Mouse (Mus musculus) thymus, postnatal 14 days (tissue): ENCODE measurements at regions not wholly inside any gene's neighbourhood (a gene's known extent, or its start where the extent isn't known, plus 50 kb on each side); places are given as distances from the start of the nearest gene placed in this dataset.

ENCODE experiments used
- DNase-seq: peaks from one replicate; pipeline ENCODE4 v3.0.0; 2021

DNA sequence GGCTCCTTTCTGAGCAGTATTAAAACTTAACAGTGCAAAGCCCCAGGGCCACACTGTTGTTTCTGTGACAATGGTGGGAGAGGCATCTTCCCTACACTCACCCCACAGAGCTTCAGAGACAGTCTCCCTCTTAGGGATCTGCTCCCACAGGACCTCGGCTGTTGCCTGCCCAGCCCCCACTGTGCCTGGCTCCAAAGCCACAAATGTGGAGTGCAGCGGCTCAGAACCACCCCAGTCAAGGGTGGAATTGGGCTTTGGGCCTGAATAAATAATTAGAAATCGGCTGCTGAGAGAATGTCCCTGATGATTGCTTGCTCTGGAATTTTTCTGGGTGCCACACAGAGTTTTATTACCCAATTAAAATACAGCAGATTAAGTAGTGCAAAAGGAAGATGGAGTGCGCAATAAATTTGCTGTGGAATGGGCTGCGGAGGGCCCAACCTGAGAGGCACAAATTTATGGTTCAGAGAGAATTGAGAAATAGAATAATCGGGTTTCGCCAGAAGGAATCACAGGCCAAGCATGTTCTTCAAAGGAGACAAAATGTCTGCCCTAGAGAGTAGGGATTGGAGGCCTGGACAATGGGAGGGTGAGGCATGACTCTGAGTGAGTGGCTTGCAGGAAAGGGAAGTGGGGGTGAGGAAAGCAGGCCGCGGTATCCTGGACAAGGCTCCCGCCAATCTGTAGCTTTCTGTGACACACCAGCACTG lies 56.4 kb downstream of the Cd24a start:
- DNase-seq, result no peak

DNA sequence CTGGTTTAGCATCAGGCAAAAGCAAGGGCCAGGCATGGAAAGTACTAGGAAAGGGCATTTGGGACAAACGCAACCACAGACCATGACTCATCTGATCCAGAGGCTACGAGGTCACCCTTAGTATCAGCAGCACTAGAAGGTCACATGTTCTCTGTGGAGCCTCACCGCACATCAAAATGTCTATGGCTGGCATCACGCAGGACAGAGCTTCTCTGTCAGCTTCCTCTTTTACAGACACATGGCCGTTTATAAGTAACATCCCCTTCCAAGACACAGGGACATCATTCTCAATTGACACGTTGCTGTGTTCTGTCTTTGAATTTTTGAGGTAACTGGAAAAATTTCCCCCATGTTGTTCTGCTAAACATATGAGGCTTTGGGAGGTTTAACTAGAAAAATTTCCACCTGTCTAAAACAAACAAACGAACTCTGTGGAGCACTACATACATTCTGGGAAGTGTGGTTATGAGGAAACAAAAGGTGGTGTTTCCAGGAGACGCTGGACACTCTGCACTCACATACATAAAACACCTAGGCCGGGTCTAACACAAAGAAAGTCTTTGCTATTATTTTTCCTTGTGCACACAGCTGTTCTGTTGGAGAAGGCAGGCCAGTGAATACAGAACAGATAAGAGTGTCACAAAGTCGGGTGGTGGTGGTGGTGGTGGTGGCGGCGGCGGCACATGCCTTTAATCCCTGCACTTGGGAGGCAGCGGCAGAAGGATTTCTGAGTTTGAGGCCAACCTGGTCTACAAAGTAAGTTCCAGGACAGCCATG lies 63.3 kb downstream of the Cd24a start:
- no peak for DNase-seq

DNA sequence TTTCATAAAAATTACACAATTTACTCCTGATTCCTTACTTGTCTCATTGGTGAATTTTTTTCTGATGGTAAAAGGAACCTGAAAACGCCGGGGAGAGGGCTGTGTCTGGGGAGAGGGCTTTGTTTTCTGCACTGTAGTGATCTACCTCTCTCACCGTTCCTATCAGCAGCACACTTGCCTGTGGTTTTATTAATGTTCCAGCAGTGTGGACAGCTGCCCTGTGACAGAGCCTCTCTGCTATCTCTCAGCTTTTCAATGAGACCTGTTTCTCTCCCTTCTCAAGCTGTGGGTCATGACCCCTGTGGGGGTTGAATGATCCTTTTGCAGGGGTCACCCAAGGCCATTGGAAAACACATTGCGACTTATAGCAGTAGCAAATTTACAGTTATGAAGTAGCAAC lies 68.2 kb downstream of the Cd24a start:
- DNase-seq, result no peak

DNA sequence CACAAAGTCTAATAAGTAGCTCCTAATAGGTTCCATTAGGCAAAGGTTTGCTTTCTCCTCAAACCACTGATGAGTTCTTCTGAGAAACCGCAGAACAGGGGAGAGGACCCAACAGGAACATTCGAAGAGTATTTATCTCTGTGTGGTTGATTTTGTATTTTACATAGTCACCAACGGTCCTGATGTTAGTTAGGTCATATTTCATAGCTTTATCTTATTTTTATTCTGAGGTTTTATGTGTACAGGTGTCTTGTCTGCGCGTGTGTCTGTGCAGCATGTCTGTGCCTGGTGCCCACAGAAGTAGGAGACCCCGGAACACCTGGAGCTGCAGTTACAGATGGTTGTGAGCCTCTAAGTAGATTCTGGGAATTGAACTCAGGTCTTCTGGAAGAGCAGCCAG lies 68.9 kb downstream of the Cd24a start:
- peak; percentile 21 for DNase-seq

DNA sequence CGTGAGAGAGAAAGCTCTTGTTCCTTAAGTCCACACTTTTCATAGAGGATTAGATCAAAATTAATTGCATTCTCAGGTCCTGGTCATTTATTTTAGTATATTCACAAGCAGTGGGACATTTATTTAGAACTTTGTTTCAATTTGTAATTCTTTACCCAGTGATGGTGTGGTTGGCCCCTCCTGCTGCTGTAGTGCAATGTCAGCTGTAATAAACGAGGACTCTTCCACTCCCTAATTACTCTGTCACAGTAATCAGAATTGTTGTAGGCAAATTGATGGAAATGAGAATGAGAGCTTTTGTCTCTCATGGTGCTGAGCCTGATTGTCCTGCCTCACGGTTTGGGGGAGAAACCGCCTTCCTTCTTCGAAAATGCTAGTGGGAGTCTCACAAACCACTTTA lies 70.1 kb downstream of the Cd24a start:
- DNase-seq, result no peak

DNA sequence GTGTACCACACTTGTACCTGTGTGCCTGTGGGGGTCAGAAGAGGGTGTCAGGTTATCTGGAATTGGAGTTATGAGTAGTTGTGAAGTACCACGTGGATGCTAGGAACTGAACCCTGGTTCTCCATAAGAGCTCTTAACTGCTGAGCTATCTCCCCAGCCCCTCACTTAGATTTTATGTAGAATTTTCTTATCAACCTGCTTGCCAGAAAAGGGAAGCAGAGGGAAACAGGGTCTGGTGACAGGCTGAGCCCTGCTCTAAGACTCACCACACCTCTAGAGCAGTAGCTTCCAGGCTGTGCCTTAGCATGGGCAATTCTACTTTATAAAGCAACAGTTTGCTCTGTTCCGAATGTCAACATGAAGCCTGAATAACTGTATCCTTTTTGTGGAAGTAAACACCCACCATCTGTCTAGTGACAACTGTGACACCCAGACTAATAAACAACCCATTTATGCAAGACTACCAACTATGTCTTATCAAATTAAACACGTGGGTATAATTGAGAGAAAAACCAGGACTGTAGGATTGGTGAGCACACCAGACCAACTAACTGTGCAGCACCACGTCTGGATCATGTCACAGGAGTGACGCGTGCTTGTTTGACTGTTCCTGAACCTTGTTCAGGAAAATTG lies 70.8 kb downstream of the Cd24a start:
- DNase-seq, result no peak

DNA sequence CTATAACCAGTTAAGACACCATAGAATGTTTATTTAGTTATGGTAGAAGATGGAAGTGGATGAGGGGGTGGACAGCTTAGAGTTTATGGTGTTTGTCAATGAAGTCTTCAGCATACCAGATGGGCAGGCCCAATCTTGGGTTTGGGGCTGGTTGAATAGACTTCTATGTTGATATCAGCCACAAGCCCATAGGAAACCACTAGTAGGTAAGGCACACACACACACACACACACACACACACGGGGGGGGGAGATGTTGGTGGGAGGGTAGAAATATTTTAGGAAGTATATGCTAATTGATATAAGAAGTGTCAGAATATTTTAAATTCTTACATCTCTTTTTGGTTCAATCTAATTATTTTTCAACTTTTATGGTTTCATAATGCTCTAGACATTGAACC lies 72.4 kb downstream of the Cd24a start:
- DNase-seq, result no peak

DNA sequence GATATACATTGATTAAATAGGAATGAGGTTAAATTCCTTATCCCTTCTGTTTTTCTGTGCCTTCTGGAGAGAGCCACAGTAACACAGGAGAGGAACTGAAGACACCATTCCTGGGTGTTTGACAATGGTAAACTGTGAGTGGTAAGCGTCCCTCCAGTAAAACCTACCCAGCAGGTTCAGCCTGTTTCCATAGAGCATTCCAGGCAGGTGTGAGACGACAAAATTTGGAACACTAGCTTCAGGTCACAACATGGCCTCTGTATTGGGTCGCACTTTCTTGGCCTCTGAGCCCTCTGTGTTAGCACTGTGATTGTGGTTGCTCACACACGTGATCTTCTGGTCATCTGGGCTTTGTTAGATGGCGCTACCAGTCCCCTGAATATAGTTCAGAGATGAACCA lies 73.4 kb downstream of the Cd24a start:
- no peak for DNase-seq

DNA sequence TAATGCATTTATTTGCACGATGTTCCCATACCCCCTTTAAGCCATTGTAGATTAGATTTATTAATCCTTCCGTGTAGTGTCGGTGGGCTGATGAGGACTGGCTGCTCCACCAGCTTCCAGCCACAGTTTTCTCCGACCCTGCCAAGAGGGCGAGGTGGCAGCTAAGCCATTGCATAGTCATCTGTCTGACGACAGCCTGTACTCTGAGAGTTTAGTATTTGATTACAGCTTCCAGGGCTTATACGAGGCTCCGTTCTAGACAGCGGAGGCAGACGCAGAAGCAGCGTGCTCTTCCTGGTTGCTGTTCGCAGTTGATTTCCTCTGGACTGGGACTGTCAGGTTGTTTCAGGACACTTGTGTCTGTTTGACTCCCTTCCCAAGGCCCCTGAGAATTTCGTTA lies 73.8 kb downstream of the Cd24a start:
- no peak for DNase-seq

DNA sequence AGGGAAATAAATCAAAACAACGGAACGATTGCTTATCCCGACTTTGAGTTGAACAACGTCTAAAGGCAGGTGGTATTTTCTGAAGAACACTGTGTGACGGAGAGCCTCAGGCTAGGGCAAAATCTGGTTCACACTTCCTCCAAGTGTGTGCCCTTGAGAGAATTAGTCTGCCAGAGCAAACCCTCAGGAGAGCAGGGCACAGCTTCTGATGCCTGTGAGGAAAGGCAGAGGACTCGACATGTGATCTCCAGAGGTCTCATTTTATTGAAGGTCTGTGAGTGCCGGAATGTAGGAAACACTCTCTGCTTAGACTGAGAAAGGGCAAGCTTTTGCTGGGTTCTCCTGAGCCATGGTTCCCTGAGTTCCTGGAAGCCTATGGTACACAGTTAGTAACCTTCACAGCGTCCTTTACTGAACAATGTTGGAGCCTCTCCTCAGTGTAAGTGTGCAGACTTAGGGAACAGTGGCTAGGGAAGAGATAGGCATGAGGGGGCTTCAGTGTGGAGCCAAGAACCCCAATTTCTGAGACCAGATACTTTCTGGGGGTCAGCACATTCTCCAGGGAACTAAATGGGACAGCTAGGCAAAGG lies 77.1 kb downstream of the Cd24a start:
- no peak for DNase-seq

DNA sequence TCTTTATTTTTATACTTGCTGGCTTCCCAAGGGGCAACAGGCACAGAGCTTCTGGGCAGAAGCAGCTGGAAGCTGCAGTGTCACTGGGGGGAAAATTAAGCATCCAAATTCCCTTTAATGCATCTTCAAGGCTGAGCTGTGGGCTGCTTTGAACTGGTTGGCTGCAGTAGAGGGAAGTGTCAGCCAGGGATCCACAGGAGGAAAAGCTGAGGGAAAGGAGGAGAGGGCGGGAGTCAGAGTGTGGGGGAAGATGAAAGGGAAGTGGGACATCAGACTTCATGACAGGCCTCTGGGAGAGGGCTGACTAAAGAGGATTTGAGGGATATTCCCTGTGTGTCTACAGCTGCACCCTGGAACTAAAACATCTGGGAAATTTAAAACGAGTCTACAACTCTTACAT lies 77.6 kb downstream of the Cd24a start:
- no peak for DNase-seq

DNA sequence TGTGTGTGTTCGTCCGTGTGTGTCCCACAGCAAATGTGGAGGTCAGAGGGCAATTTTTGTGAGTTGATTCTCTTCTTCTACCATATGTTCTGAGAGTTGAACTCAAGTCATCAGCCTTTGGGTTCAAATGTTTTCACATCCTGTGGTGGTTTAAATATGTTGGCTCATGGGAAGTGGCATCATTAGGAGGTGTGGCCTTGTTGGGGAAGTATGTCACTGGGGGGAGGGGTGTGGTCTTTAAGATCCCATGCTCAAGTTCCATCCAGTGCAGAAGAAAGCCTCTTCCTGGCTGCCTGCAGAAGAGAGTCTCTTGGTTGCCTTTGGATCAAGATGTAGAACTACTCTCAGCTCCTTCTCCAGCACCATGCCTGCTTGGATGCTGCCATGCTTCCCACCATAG lies 78.1 kb downstream of the Cd24a start:
- DNase-seq, result no peak

DNA sequence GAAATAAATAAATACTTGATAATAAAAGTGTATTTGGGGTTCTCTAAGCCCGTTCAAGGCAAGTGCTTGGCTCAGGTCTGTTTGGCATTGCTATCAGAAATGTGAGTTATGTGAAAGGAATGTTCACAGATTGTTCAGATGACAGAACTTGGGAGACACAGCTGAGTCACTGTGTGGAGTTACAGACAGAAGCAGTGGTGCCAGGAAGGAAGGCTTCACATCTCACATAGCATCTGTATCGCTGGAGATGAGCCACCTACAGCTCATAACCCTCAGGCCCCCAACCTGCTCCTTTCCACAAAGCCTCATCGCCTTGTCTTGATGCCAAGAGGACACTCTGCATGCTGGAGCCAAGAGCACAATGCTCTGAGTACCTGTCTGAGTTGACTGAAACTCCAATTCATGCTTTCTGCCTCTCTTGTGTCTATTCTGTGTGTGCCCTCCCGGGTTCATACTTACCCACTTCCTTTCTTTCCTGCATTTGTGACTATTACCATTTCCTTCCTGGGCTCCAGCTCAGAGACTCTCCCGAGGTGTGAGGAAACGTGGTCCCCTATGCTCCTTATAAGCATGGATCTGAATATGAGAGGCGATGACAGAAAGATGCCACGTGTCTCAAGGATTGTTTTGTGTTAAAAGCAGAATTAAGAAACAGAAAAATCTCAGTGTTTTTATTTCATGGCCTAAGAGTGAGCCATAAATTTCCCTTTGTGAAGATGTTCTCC lies 79.6 kb downstream of the Cd24a start:
- DNase-seq, result no peak

DNA sequence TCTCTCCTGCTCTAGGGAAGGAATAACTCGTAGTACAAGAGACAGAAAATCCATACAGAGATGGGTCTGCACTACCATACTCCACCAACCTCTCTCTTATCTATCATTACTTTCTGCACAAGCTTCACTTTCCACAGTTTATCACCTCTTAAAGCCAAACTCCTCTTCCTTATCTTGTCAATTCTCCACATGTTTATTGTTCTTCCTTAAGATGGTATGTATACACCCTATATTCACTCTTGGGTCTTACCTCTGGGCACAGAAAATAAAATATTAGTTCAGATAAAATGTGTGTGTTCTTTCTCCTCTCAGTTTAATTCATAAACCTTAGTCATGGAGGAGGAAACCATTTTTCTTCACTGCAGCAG lies 80.1 kb downstream of the Cd24a start:
- DNase-seq, result no peak

DNA sequence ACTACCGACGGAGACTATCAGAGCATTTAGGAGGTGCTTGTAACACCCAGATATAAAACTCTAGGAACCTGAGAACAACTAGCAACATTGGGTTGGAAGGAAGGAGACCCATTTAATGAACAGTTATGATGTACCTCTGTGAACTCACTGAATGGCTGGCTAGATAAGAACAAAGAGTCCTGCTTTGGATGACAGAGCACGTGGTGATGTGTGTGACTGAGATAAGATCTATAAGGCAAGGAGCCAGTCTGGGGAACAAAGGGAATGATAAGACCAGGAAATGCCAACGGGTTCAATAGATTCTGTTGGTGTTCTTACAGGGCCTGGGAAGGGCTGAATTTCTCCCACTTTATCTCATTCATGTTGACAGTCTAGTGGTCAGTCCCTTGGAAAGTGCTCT lies 86.8 kb downstream of the Cd24a start:
- DNase-seq, result no peak

DNA sequence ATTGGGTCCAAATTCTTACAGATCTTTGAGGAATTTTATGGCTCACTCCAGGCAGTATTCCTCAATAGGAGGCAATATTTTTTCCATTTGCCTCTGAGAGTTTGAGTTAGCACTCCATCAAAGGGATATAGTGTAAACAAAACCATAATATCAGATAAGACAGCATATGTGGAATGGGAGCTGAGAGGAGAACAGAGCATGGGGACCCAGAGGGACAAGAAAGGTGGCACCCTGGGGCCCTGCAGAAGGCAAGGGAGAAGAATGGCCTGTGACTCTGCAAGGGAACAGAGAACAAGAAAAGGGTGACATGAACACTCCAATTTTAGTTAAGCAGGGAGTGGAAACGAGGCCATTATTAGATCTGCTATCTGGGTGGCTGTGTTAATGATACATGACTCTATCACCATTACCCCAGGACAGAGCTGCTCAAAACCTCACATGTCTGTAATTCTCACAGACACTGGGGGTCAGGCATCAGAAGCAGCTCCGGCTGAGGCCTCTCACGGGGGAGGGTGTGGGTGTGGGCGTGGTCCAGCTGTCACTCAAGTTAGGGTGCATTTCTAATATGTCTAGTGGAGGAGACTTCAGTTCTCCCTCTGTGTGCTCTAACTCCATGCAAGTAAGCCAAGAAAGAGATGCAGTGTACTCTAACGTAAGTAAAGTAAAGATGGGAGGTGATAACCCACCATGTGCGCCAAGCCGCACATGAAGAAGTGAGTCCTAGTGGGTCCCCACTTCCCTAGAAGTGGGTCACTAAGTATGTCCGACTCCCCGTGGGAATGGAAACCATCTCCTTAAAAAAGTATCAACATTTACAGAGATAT lies 88.4 kb downstream of the Cd24a start:
- DNase-seq, result no peak

DNA sequence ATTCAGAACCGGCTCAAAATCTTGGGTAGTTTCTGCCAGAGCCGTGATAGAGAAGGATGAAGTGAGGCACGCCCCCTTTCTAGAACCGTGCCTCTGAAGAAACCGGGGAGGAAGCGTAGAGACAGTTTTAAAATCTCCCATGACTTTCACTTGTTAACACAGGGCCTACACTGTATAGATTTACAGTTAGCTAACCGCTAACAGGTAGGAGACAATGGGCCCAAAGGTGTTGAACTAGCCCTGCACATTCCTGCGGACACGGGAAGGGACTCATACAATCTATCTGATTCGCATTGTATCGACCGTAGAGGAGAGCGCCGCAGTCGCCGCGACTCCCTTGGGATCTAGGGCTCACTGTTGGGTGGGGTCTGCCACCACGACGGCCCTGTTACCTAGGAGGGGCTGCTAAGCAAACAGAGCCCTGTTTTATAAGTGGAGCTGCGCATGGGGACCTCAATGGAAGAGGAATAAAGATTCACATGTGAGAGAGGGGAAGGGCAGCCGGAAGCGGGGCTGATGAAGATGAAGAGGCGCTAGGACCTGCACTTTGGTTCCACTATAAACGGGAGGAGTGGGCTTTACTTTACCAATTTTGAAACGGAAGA lies 89.1 kb downstream of the Cd24a start:
- DNase-seq, result no peak

DNA sequence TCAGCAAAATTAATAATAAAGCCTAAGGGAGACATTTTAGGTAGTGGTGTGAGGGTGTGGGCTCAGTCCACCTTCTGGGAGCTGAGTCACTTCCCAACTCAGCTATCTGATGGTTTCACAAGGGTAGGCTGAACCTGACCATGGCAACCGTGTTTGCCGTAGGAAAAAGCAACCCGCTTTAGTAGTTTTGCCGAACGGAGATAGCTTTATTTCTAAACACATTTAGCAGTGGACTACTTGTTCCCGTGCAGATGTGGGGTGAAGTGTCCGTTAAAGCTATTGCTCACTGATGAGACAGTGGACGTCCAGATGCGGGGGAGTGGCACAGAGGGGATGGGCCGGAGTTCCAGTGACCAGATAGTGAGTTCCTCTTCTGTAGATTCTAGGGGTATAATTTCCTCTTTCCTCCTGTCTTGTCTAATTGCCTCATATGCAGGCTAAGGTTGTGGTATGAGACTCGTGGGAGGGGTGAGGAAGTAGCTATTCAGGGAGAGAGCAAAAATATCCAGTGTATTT lies 89.7 kb downstream of the Cd24a start:
- DNase-seq, result no peak

DNA sequence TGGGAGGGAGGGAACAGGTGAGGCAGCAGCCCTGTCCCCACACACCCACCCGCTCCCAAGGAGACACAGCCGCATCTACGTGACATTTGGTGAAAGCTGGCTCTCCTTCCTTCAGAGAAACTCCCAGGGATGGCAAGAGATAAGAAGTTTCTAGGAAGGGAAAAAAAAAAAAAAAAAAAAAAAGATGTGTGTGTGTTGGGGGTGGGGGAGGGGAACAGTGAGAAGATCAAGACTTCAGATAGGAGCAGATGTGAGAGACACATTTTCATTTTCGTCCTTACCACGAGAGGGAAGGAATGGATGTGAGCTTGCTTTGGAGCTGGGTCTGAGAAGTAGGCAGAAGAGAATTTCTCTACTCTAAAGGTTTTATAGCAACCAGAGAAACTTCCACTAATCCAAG lies 91.4 kb downstream of the Cd24a start:
- no peak for DNase-seq

DNA sequence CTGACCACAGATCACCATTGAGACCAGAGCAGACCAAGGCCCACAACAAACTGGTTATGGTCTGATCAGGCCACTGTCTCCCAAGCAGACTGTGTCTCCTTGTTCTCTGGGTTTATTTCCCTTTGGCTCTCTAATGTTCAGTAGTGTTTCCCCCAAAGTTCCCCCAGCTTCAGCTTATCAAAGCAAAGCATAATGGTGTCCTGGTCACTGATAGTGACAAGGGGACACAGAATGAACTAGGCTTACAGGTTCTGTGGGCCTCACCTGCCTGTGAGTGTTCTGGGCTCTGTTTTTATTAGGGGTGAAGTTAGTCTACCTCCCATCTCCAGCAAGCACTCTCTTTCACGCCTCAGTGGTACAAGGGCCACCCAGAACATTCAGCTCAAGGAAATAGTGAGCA lies 92.7 kb downstream of the Cd24a start:
- DNase-seq, result no peak

DNA sequence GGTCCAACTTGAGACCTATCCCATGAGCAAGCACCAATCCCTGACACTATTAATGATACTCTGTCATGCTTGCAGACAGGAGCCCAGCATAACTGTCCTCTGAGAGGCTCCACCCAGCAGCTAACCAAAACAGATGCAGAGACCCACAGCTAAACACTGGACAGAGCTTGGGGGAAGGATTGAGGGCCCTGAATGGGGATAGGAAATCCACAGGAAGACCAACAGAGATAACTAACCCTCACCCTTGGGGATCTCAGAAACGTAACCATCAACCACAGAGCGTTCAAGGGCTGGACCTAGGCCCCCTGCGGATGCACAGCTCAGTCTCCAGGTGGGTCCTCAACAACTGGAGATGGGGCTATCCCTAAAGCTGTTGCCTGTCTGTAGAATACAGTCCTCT lies 93.7 kb downstream of the Cd24a start:
- DNase-seq, result no peak

DNA sequence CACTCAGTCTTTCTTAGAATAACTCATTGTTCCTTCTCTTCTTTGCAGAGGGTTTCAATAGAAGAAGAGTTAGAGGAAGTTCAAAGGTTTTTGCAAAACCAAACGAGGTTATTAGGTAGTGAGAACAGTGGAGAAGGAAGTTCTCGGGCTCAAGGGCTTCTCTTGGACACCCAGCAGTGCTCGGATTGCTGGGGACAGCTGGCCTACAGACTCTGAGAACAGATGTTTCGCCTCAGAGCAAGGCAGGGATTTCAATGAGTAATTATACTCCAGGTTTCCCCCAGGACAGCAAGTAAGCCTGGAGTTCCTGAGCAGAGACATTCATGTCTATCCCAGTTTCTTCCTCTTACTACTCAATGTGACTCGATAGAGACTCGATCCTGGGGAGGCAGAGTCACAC lies 94.4 kb downstream of the Cd24a start:
- DNase-seq, result no peak
